Mouse (Mus musculus): ENCODE measurements around the gene Olfr1356.
"Not testable (repeated sequence)": the region's sequence is repeated elsewhere in the genome, so short reads cannot be mapped to it uniquely, and the experiment has no call there.

The Olfr1356 gene

DNA sequence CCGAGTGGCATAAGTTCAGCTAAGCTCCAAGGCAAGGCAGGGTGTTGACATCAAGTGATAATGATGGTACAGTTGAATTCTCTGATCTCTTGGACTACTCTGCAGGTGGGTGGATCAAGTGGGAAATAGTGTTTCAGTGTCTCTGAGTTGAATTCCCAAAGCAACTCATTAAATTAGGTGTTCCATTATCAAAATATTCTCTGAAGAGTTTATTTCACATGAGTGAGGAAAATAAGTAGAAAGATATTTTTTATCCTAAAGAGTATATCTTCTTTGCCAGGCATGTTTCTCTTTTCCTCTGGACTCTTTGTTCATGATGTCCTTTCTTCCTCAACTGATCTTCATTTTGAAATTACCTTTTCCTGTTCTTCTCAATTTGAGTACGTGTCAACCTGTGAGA is at the start of gene Olfr1356:
TSS of gene Olfr1356 (minus strand) at position 101 of the 400 bp plus-strand sequence.
- DNase-seq (ENCODE audit: extremely low read depth, insufficient read length, low spot score), result no peak

DNA sequence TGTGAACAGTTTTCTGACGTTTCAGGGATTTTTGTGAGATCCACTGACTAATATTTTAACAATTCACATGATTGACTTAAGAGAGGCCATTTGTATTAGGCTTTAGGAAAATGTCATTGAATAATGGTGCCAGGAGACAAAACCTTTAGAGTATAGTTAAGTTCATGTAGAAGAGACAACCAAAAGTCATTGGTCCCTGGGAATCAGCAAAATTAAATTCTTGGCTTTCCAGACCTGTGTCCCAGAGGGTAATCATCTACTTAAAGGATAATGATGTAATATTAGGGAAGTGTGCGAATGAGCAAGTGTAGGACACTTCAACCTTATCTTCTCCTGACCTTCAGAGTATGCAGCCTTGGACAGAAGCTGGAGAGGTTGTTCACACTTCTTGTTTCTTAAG is 23.3 kb upstream of the Olfr1356 start, which contains the start of gene Olfr1355:
TSS of gene Olfr1355 (plus strand) at position 301 of the 400 bp plus-strand sequence.
- DNase-seq (ENCODE audit: extremely low read depth, insufficient read length, low spot score), result no peak

DNA sequence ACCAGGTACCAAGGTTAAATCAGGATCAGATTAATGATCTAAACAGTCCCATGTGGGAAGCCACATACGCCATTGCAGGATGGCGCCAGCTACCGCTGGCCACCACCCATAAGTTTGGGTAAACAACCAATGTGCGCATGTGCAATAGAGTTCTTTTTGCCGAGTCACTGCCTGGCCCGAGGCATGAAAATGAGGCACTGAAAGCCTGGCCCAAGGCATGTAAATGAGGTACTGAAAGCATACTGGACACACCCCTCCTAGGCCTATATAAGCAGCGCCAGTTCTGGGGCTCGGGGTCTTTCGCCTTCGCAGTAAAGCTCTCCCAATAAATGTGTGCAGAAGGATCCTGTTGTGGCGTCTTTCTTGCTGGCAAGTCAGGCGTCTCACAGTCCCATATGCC is 11.5 kb downstream of the Olfr1356 start:
- not testable (repeated sequence) for DNase-seq (ENCODE audit: extremely low read depth, insufficient read length, low spot score)

DNA sequence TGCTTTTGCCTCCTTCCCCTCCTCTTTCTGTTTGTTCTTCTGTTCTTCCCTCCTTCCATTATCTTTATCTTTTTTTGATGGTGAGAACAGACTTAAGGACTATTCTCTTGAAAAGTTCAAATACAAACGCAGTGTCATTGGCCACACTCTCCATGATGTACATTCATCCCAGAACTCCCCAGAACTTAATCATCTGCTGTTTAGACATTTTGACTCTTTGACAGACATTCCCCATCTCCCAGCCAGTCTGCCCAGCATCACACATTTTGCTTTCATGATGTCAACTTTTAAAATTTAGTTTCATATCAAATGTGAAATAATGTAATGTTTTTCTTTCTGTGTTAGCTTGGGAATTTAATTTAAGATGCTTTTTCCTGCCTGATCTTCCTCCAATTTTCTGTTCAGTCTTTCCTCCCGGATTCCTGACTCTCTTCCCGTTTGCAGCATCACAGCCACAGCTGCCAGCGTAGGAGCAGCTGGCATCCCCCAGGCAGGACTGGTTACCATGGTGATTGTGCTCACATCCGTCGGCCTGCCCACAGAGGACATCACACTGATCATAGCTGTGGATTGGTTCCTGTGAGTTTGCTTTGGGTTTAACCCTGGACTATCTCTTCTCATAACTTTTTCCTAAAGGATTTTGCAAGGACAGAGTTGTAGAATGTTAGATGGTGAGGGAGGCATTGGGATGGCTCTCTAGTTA is 39.5 kb downstream of the Olfr1356 start:
- DNase-seq (ENCODE audit: extremely low read depth, insufficient read length, low spot score), result no peak

DNA sequence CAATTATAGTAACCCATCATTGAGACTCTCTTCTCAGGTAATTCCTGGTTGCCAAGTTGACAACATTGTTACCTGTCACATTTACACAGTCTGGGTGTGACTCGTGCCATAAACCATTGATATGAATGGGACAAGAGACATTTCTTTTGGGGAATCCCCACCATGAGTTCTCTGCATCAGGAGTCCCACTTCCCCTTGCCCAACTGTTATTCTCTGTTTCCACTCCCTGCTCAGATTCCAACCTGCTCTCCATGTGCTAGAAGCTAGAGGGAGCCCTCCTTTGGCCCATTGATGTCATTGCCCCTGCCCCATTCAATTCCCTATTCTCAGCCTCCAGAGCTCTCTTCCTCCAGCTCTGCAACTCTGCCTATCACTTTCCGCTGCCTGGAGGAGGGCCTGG is 50.5 kb downstream of the Olfr1356 start:
- no peak for DNase-seq (ENCODE audit: extremely low read depth, insufficient read length, low spot score)
